Mouse (Mus musculus) erythroblast, embryonic 14.5 days (primary cell): ENCODE measurements around the gene Hdac7.

Source experiments
- GATA1 ChIP-seq: IDR thresholded peaks from 2 replicates; pipeline ENCODE4 v1.6.1; 2012; ENCODE audit warnings: low read length, inconsistent platforms, mixed read lengths
- TAL1 ChIP-seq: IDR thresholded peaks from 3 replicates; pipeline ENCODE4 v1.6.1; 2012; ENCODE audit warnings: low read length, inconsistent platforms, mixed read lengths

DNA sequence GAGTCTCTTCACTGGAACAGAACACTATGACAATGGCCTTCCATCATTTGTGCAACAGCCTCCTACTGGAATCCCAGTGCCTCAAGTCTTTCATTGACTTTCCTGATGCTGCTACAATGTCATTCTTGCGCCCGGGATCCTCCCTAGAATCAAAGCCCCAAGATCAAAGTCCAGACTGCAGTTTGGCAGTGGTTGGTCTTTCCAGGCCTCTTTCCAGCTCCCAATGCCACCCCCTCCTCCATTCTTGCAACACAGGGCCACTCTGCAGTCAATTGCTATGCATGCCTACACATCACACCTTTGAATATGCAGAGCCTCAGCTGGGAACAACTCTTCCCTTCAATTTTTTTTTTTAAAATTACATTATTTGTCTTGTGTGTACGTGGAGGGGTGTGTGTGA, 16.1 kb upstream of the Hdac7 start:
- no peak for TF ChIP-seq TAL1
- TF ChIP-seq GATA1: no peak
